Mouse (Mus musculus): ENCODE data around the gene Ush1c.
"Not testable (repeated sequence)": the region's sequence is repeated elsewhere in the genome, so short reads cannot be mapped to it uniquely, and the experiment has no call there.

Ush1c gene

DNA sequence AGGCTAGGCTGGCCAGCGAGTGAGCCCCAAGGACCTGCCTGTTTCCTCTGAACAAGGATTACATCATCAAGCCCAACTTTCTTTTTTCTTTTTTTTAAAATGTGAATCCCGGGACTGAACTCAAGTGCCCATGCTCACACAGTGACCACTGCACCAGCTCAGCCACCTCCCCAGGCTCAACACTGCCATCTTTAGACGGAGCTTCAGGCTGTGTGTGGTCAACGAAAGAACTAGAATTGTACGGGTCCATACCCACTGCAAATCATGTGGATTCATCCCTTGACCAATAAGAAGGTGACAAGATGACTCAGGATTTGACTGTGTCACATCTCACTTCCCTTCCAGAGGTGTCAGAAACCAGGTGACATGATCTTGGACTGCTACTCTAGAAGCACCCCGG lies 33.5 kb downstream of the Ush1c start:
- DNase-seq (ENCODE audit: low spot score in 2 of 2) = no peak

GRCm38 (mm10) chr7:46204046-46204471 lies 34.2 kb downstream of the Ush1c start:
- DNase-seq (ENCODE audit: low spot score in 2 of 2) = peak in 1 of 2 experiments; percentile 63

- no peak for DNase-seq (ENCODE audit: low spot score in 2 of 2)
Measured at GRCm38 (mm10) chr7:46201649-46202048, 36.7 kb downstream of the Ush1c start.

- no peak for DNase-seq (ENCODE audit: low spot score in 2 of 2)
Measured at GRCm38 (mm10) chr7:46200021-46200420, 38.3 kb downstream of the Ush1c start.

DNA sequence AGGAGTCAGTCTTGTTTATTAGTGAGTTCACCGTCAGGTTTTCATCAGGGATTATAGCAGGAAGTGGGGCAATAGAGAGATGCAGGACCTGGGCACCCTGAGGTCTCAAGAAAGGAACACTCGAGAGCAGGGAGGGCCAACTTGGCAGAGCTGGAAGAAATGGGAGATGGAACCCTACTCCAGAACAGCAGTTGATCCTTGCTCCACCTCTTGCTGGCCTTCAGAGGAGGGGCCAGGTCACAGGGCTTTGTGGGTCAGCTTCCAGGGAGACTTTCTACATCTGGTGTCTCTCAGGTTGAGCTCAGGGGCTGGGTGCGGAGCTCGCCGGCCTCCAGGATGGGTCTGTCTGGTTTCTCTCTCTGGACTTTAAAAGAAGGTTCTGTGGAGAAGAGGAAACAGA lies 42.9 kb downstream of the Ush1c start:
- DNase-seq (ENCODE audit: low spot score in 2 of 2) = no peak

- DNase-seq (ENCODE audit: low spot score in 2 of 2) = no peak
Measured at GRCm38 (mm10) chr7:46184232-46184631, 54.1 kb downstream of the Ush1c start.

DNA sequence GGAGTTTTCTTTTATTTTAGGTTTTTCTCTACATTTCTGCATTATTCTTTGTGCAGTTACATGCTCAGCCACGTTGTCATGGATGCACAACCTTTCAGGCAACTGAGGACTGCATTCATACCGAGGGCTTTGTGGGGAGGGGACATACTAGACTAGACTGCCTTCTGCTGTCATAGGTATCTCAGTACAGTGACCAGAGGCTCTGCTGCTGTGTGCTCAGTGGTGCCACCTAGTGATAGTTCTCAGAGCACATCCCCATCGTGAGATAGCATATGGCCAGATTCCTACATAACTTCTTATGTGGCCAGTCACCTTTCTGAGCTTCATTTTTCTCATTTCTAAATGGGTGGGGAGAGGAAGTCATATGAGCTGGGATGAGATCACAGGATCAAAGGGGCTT lies 56.7 kb downstream of the Ush1c start:
- DNase-seq (ENCODE audit: low spot score in 2 of 2) = peak in 1 of 2 experiments; percentile 58

DNA sequence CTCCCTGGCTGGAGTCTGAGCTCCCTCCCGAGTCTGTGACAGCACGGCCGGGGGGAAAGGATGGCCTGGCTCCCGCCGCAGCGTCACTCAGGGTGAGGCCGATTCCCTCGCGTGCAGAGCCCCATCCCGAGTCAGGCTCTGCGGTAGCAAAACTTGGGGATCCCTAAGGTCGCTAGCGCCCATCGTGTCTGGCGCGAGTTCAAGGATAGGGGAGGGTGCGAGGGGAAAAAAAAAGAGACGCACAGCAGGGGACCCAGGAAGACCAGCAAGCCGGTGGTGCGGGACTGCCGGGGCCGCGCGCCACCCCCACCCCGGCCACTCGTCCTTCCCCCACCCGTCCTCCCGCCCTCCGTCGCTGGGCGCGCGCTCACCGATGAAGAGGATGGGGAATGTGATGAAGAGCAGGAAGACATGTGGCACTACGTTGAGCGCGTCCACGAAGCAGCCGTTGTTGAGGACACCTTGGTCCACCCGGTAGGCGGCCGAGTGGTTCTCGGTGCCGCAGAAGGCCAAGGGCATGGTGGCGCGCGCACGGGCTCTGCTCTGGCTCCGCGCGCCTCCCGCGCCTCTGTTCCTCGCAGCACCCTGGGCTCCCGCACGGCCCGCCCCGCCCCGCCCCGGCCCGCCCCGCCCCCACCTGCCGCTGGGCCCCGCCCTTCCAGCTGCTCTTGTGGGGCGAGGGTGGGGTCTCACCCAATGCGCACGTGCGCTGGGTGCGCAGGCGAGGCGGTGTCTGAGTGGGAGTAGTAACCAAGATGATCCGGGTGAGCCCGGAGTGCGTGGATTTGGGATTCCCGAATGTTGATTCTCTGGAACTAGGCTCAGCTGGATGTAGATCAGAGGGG lies 58.6 kb downstream of the Ush1c start, which contains the start of gene Abcc8:
Gene Abcc8 (minus strand): TSS at position 603 of the 845 bp plus-strand sequence.
- peak in 1 of 2 experiments; percentile 55 for DNase-seq (ENCODE audit: low spot score in 2 of 2)

- DNase-seq (ENCODE audit: low spot score in 2 of 2) = not testable (repeated sequence)
Measured at GRCm38 (mm10) chr7:46168980-46169379, 69.3 kb downstream of the Ush1c start.

GRCm38 (mm10) chr7:46168402-46168801 lies 69.9 kb downstream of the Ush1c start:
- no peak for DNase-seq (ENCODE audit: low spot score in 2 of 2)

- no peak for DNase-seq (ENCODE audit: low spot score in 2 of 2)
Measured at GRCm38 (mm10) chr7:46167901-46168300, 70.4 kb downstream of the Ush1c start.

DNA sequence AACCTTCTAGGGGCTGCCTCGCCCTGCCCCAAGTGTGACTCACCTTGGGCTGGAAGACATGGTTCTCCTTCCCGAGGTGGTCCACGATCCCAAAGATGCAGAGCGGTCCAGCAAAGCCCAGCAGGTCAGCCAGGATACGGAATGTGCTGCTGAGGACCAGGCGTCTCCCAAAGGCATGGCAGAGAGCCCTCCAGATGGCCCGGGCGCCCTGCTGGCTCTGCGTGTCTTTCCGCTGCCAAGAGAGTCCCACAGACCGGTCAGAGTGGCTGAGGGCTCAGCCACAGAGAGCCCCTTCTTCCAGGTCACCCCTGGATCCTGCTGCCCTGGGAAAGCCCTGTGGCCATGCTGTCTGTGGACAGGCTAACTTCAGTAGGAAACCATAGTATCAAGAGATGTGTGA lies 72.4 kb downstream of the Ush1c start:
- DNase-seq (ENCODE audit: low spot score in 2 of 2) = no peak

- DNase-seq (ENCODE audit: low spot score in 2 of 2) = no peak
Measured at GRCm38 (mm10) chr7:46162731-46163130, 75.6 kb downstream of the Ush1c start.

- DNase-seq (ENCODE audit: low spot score in 2 of 2) = no peak
Measured at GRCm38 (mm10) chr7:46162132-46162727, 76.1 kb downstream of the Ush1c start.

GRCm38 (mm10) chr7:46161615-46162014 lies 76.7 kb downstream of the Ush1c start:
- no peak for DNase-seq (ENCODE audit: low spot score in 2 of 2)

- no peak for DNase-seq (ENCODE audit: low spot score in 2 of 2)
Measured at GRCm38 (mm10) chr7:46157746-46158145, 80.6 kb downstream of the Ush1c start.

GRCm38 (mm10) chr7:46154498-46155488 lies 83.5 kb downstream of the Ush1c start:
- no peak for DNase-seq (ENCODE audit: low spot score in 2 of 2)

- no peak for DNase-seq (ENCODE audit: low spot score in 2 of 2)
Measured at GRCm38 (mm10) chr7:46152819-46153351, 85.4 kb downstream of the Ush1c start.

DNA sequence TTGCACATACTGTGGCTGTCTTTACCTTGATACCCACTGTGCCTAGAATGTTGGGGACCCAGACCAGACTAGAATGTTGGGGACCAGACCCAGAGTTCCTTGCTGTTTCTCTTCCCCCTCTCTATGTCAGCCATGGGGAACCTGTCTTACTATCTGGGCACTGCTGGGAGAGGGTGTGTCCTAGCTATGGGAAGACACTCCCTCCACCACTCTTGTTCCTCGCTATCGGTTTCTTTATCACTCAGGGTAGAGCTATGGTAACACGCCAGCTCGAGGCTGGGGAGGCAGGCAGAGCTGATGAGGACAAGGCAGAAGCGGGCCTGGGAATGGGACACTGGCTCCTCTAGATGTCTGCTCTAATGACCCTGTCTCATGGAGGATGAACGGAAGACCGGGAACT lies 90.9 kb downstream of the Ush1c start:
- no peak for DNase-seq (ENCODE audit: low spot score in 2 of 2)

DNA sequence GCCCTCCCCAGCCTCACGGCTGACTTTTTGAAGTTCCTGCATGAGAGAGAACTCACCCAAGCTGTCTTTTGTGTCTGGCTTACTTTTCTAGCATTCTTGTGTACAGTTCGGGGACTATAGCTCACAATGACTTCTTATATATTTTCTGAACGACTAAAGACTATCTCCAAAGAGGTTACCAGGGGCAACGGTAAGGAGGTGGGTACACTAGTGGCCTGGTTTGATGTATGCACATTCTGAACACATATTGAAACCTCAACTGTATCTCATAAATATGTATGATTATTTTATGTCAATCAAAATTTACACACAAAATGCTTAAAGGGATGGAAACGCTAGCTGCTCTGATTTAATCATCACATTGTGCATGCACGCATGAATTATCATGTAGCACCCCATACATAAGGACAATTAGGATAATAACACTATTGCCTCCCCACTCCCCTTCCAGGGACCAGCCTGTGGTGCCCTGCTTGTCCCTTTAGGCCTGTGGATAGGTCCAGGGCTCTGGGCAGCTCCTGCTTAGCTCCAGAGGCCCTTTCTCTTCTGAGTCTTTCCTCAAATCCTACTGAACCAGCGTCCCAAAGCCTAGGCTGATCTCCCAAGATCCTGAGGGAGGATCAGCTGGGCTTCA lies 91.5 kb downstream of the Ush1c start:
- DNase-seq (ENCODE audit: low spot score in 2 of 2) = no peak

All from left cerebral cortex, adult 9 months (tissue).